Mouse (Mus musculus) spleen, postnatal 36 days (tissue): ENCODE data around the gene Stk38.
"Not testable (repeated sequence)": the region's sequence is repeated elsewhere in the genome, so short reads cannot be mapped to it uniquely, and the experiment has no call there.

Experiments used
- DNase-seq, 2 experiments: peaks; one replicate each; pipeline ENCODE4 v3.0.0; 2022; ENCODE audit warnings: low spot score in 2 of 2, mixed read lengths in 1 of 2

Gene Stk38

GRCm38 (mm10) chr17:29035506-29035905 lies 27.7 kb upstream of the Stk38 start:
- DNase-seq = no peak

- no peak for DNase-seq
Observed at GRCm38 (mm10) chr17:29034264-29034663, 26.5 kb upstream of the Stk38 start.

GRCm38 (mm10) chr17:29033569-29034061 lies 25.8 kb upstream of the Stk38 start:
- DNase-seq = no peak

- DNase-seq = peak; percentile 98 to 99
Observed at GRCm38 (mm10) chr17:29032274-29033069, 24.7 kb upstream of the Stk38 start, which contains the start of gene Srsf3. Gene Srsf3, plus strand, starts transcription at chr17:29032628.

GRCm38 (mm10) chr17:29031771-29032273 lies 24.0 kb upstream of the Stk38 start:
- DNase-seq = peak; percentile 47 to 67

GRCm38 (mm10) chr17:29031085-29031711 lies 23.4 kb upstream of the Stk38 start:
- DNase-seq = not testable (repeated sequence)

GRCm38 (mm10) chr17:29030321-29031034 lies 22.7 kb upstream of the Stk38 start:
- peak in 1 of 2 experiments; percentile 25 for DNase-seq

GRCm38 (mm10) chr17:29026652-29027356 lies 19.0 kb upstream of the Stk38 start:
- DNase-seq = no peak

- DNase-seq = no peak
Observed at GRCm38 (mm10) chr17:29024896-29025565, 17.2 kb upstream of the Stk38 start.

- DNase-seq = no peak
Observed at GRCm38 (mm10) chr17:29024047-29024892, 16.5 kb upstream of the Stk38 start.

- no peak for DNase-seq
Observed at GRCm38 (mm10) chr17:29023346-29023745, 15.6 kb upstream of the Stk38 start.

- no peak for DNase-seq
Observed at GRCm38 (mm10) chr17:29022230-29022819, 14.5 kb upstream of the Stk38 start.

- DNase-seq = no peak
Observed at GRCm38 (mm10) chr17:29020444-29020843, 12.6 kb upstream of the Stk38 start.

- no peak for DNase-seq
Observed at GRCm38 (mm10) chr17:29019391-29019790, 11.6 kb upstream of the Stk38 start.

GRCm38 (mm10) chr17:29018292-29018984 lies 10.6 kb upstream of the Stk38 start:
- peak in 1 of 2 experiments; percentile 18 for DNase-seq

GRCm38 (mm10) chr17:29016705-29017104 lies 8.9 kb upstream of the Stk38 start:
- no peak for DNase-seq

GRCm38 (mm10) chr17:29015638-29016037 lies 7.8 kb upstream of the Stk38 start:
- peak; percentile 26 to 45 for DNase-seq

GRCm38 (mm10) chr17:29014235-29014634 lies 6.4 kb upstream of the Stk38 start:
- DNase-seq = no peak

GRCm38 (mm10) chr17:29009181-29009580 lies 1.4 kb upstream of the Stk38 start:
- no peak for DNase-seq
